Mouse (Mus musculus) fat pad, adult 2 months (tissue): Measurements from ENCODE around the gene Gm5460.

Experiments used
- DNase-seq: peaks from one replicate; pipeline ENCODE4 v3.0.0-alpha.2; 2011; ENCODE audit warnings: low read depth, low spot score; ENCODE audit errors: extremely low read depth

Gm5460 gene

GRCm38 (mm10) chr14:34071665-34072064, 55.1 kb downstream of the Gm5460 start:
- no peak for DNase-seq

- DNase-seq = no peak
Observed at GRCm38 (mm10) chr14:34075346-34075745, 58.8 kb downstream of the Gm5460 start.

- no peak for DNase-seq
Observed at GRCm38 (mm10) chr14:34077222-34077621, 60.7 kb downstream of the Gm5460 start.

- no peak for DNase-seq
Observed at GRCm38 (mm10) chr14:34078293-34078692, 61.7 kb downstream of the Gm5460 start.

GRCm38 (mm10) chr14:34080321-34080997, 63.9 kb downstream of the Gm5460 start:
- DNase-seq = no peak

GRCm38 (mm10) chr14:34085731-34086130, 69.2 kb downstream of the Gm5460 start, which contains the start of gene Anxa8:
Gene Anxa8 (plus strand): TSS chr14:34085981.
- DNase-seq = no peak

- DNase-seq = no peak
Observed at GRCm38 (mm10) chr14:34086806-34087205, 70.2 kb downstream of the Gm5460 start.

GRCm38 (mm10) chr14:34087856-34088398, 71.4 kb downstream of the Gm5460 start:
- no peak for DNase-seq

GRCm38 (mm10) chr14:34089796-34090195, 73.2 kb downstream of the Gm5460 start:
- DNase-seq = no peak

- no peak for DNase-seq
Observed at GRCm38 (mm10) chr14:34091475-34091874, 74.9 kb downstream of the Gm5460 start.

- DNase-seq = no peak
Observed at GRCm38 (mm10) chr14:34092856-34093255, 76.3 kb downstream of the Gm5460 start.

- peak; percentile 97 for DNase-seq
Observed at GRCm38 (mm10) chr14:34096161-34096560, 79.6 kb downstream of the Gm5460 start.
